In genomic region chr4:106261901-106262560, GRCm38 (mm10) we compare ENCODE assay signal across 12 mouse cellular contexts. TPM values are rescaled to one million over a fixed set of nuclear protein-coding genes. Genes with fewer than 3 reads are reported as not detected.
DNase-seq lines count a peak whose midpoint lies in the region; ATAC-seq and TF ChIP-seq lines count a peak whose summit lies in the region.
"Had no signal": no experiment of that assay in that cellular context is flagged by ENCODE, and none has a peak within 500 bp of the region (broad histone marks: within the 10 kb centered on the region; RNA-seq: fewer than 3 reads in every experiment).

No protein-coding gene starts in this region.

- no peak for TF ChIP-seq CTCF in gastrocnemius, adult 2 months (IDR thresholded peaks at IDR 0.05)
- no peak for TF ChIP-seq CTCF in layer of hippocampus, adult 2 months (conservative IDR thresholded peaks at IDR 0.05)

- ATAC-seq in activated CD4-positive, CD25-positive, alpha-beta regulatory T cell, adult 4 months = no peak
- ATAC-seq: intestine, embryonic 16.5 days had no signal

- DNase-seq in gastrocnemius, adult 2 months = no peak
- DNase-seq in gastrocnemius, adult 18-20 months (ENCODE audit: low spot score) = no peak
- DNase-seq in layer of hippocampus, adult 2 months (ENCODE audit: low spot score in 2 of 2) = no peak
- DNase-seq in layer of hippocampus, postnatal 10 days (ENCODE audit: low spot score in 2 of 2) = no peak
- DNase-seq in right cerebral cortex, postnatal 10 days (ENCODE audit: low spot score in 2 of 2) = peak; percentile 50 to 73
- DNase-seq in right cerebral cortex, postnatal 25 days = no peak
- no peak for DNase-seq in ovary, postnatal 10 days (ENCODE audit: low spot score)
- DNase-seq: left cerebral cortex, postnatal 4 days; thymus, postnatal 25 days had no signal

- intact Hi-C loops in gastrocnemius, adult 2 months (cut with DNase I) = loop anchor here (2.0 kb wide), 1 partner anchor 55 kb away; the partner anchor contains the start of gene Usp24

- H3K27ac ChIP-seq in gastrocnemius, adult 2 months = peak overlapping the region; percentile 90
- H3K27ac ChIP-seq in layer of hippocampus, adult 2 months = peak overlapping the region; percentile 82
- H3K27ac ChIP-seq: lung, embryonic 15.5 days had no signal

- H3K4me3 ChIP-seq in gastrocnemius, adult 2 months = no peak overlapping the region
- H3K4me3 ChIP-seq in layer of hippocampus, adult 2 months = no peak overlapping the region
- H3K4me3 ChIP-seq: lung, embryonic 15.5 days had no signal

RNA-seq across cellular contexts. Expression of gene Usp24, which starts 54.0 kb away (rescaled TPM):
- 10 to 100 TPM; 62.5 to 69.2 TPM for total RNA-seq in gastrocnemius, adult 2 months (2021)
- total RNA-seq in gastrocnemius, adult 18-20 months (2021) = 10 to 100 TPM; 61.6 to 71.1 TPM
- 10 to 100 TPM; 41.0 to 45.8 TPM for total RNA-seq in layer of hippocampus, adult 2 months (2021)
- 10 to 100 TPM; 46.7 to 53.2 TPM for total RNA-seq in layer of hippocampus, postnatal 10 days (2021)
- 1 to 10 TPM; 7.2 to 8.5 TPM for polyA plus RNA-seq in activated CD4-positive, CD25-positive, alpha-beta regulatory T cell, adult 4 months (2017; shearing (Covaris generic))

Comparison
In these comparisons a context has a peak if more than half of its experiments do, and no peak if none do; other contexts are left out.
1. DNase-seq: peak in right cerebral cortex, postnatal 10 days (2 of 2); none in gastrocnemius, adult 2 months (single experiment), gastrocnemius, adult 18-20 months (single experiment), layer of hippocampus, adult 2 months (0 of 2), layer of hippocampus, postnatal 10 days (0 of 2), right cerebral cortex, postnatal 25 days (single experiment) and ovary, postnatal 10 days (single experiment).